Mouse (Mus musculus) megakaryocyte, embryonic 14.5 days (primary cell): ENCODE measurements at regions not wholly inside any gene's neighbourhood (a gene's known extent, or its start where the extent isn't known, plus 50 kb on each side); places are given as distances from the start of the nearest gene placed in this dataset.

Source experiments
- FLI1 ChIP-seq: IDR thresholded peaks from 2 replicates; pipeline ENCODE4 v1.6.1; 2012; ENCODE audit warnings: low read length, inconsistent platforms, mixed read lengths
- GATA1 ChIP-seq: IDR thresholded peaks from 3 replicates; pipeline ENCODE4 v1.6.1; 2012; ENCODE audit warnings: mixed read lengths, low read length, inconsistent platforms, borderline replicate concordance

DNA sequence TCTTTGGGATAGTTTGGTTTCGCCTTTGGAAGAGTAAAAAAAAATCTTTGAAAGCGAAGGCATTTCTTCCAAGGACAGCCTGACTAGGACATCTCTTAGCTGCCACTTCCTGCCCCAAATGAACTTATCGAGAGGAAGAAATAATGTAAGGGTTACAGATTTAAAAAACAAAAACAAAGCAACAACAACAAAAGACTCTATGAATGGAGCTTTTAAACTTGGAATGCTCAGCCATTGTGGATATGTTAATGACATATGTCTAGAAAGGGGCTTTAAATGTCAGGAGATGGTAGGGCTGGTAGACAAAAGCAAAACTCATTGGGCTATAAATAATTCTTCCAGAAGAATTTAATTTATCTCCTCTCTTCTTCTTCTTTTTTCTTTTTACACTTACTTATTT is 2041.7 kb downstream of the A830018L16Rik start:
- TF ChIP-seq FLI1 (no peak), GATA1 (no peak)
